Mouse (Mus musculus) ES-Bruce4 (cell line): ENCODE data around the gene Tmem130.

ENCODE experiments used
- CTCF ChIP-seq: IDR thresholded peaks from one replicate; pipeline ENCODE4 v1.8.1; 2011; ENCODE audit warnings: low read depth, low read length
- EP300 ChIP-seq: IDR thresholded peaks from 2 replicates; pipeline ENCODE4 v1.6.1; 2011; ENCODE audit warnings: low read depth, low read length; ENCODE audit not compliant: insufficient read depth
- POLR2A ChIP-seq: IDR thresholded peaks from one replicate; pipeline ENCODE4 v1.8.1; 2011; ENCODE audit warnings: low read length; ENCODE audit not compliant: insufficient read depth

DNA sequence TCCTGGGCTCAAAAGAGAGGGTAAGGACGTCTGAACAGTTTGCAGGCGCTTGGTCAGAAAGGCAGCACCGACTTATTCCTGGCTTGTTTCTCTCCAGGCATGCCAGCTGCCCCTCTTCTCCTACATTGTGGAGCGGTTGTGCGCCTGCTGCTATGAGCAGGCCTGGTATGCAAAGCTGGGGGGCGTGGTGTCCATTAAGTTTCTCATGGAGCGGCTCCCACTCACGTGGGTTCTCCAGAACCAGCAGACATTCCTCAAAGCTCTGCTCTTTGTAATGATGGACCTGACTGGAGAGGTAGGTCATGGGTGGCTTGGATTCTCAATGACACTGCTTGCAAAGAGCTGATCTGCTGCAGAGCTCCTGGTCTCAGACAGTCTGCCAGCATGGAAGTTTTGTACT lies 41.4 kb upstream of the Tmem130 start:
- TF ChIP-seq CTCF (no peak), EP300 (no peak), POLR2A (no peak)
